Mouse (Mus musculus) cerebellum, postnatal 14 days (tissue): ENCODE results near the gene Arap2.

Experiments used
- DNase-seq, 2 experiments: peaks; one replicate each; pipeline ENCODE4 v3.0.0; 2021; ENCODE audit warnings: mixed read lengths in 2 of 2

The Arap2 gene

GRCm38 (mm10) chr5:62622848-62623479 lies 143.0 kb downstream of the Arap2 start:
- DNase-seq = no peak

DNA sequence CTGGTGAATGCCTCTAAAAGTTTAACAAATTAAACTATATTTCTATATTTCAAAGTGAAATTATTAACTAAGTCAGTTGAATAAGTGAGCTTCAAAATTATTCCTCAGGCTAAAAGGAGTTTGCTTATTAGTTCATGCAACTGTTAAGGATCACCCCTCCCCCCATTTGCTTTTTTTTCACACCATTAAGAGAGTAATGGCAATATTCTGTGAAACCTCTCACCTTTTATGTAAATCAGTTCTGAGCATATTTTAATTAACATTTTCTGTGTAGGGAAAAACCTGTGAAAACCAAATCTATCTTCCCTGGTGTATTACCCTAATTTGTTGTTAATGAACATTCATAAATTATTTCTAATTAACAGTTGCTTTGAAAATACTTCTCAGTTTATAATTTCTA lies 147.7 kb downstream of the Arap2 start:
- no peak for DNase-seq

DNA sequence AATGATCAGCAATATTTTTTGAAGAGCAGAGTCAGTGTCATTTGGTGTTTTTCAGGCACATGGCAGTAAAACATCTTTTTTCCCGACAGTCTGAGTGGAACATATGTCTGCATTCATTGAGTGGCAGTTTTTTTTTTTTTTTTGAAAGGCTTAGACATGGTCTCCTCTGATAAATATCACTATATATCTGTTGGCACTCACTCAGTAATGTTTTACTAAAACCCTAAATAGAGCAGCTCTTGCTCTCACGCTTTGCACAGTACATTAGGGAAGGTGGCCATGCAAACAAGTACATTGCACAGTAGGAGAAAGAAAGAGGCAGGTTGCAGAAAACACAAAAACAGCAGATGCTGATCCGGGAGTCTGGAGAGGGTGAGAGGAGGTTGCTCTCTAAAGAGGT lies 154.0 kb downstream of the Arap2 start:
- DNase-seq = no peak

GRCm38 (mm10) chr5:62587348-62587747 lies 178.6 kb downstream of the Arap2 start:
- no peak for DNase-seq

DNA sequence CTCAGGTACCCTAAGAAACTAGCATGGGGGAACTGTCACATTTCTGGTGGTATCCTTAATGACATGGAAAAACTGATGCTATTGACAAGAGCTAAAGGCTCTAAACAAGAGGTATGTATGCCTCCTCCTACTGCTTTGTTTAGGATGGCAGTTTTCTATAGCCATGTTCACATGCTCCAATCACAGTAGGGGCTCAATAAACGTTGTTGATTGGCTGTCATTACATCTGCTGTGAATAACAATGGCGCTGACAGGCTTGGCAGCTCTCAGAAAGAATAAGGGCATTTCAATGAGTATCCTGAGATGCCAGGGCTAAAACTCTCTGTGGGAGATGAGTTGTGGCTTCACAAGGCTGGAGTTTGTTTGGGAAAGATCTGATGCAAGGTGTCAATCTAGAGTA lies 183.3 kb downstream of the Arap2 start:
- no peak for DNase-seq

- DNase-seq = no peak
These were observed 184.3 kb downstream of the Arap2 start for GRCm38 (mm10) chr5:62581699-62582098.

DNA sequence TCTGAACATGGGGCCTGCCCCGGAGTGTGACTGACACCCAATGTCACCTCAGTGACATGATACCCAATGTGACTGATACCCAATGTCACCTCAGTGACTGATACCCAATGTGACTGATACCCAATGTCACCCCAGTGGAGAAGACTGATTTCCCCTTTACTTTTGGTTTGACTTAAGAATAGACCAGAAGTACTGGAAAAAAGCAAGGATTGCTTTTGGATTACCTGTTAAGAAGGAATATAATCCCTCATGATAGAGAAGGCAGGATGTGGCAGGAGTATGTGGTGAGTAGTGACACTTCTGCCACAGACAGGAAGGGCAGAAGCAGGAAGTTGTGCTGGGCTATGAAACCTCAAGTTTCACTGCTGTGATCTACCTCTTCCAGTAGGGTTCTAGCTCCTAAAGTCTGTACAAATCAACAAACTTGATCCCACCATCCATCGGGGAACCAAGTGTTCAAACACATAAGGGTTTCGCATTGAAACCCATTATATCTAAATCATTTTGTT lies 191.6 kb downstream of the Arap2 start:
- DNase-seq = no peak
